Mouse (Mus musculus) limb, embryonic 14.5 days (tissue): Measurements from ENCODE around the gene Kdm8. TPM values are rescaled to one million over a fixed set of nuclear protein-coding genes. Genes with fewer than 3 reads are reported as not detected.

Experiments used
- ATAC-seq: fragments of 200-750 bp; cut with Nextera tagmentation; 2 replicates; pipeline ENCODE4 v1.8.0; 2017; ENCODE audit warnings: low read depth, moderate number of reproducible peaks, moderate TSS enrichment; ENCODE audit not compliant: low FRiP score
- DNase-seq: peaks from one replicate; pipeline ENCODE4 v3.0.0-alpha.2; 2015; ENCODE audit warnings: low spot score
- H3K27ac ChIP-seq: fragments of 300-500 bp; sonication (generic); replicated peaks from 2 replicates; pipeline ENCODE4 v1.5.1; 2014; ENCODE audit warnings: low read depth, mild to moderate bottlenecking, low read length, moderate library complexity, mixed read lengths
- H3K27me3 ChIP-seq: fragments of 300-500 bp; sonication (generic); 2 replicates; pipeline ENCODE4 v1.6.1; 2014; ENCODE audit warnings: low read length, mixed read lengths; ENCODE audit not compliant: control insufficient read depth, insufficient read depth
- H3K36me3 ChIP-seq: fragments of 300-500 bp; sonication (generic); 2 replicates; pipeline ENCODE4 v1.6.1; 2014; ENCODE audit warnings: mild to moderate bottlenecking, low read length, moderate library complexity, mixed read lengths; ENCODE audit not compliant: control insufficient read depth, insufficient read depth
- H3K4me1 ChIP-seq: fragments of 300-500 bp; sonication (generic); 2 replicates; pipeline ENCODE4 v1.6.1; 2014; ENCODE audit warnings: antibody characterized with exemption, low read length, mixed read lengths; ENCODE audit not compliant: control insufficient read depth, insufficient read depth
- H3K4me2 ChIP-seq: fragments of 300-500 bp; sonication (generic); replicated peaks from 2 replicates; pipeline ENCODE4 v1.6.1; 2014; ENCODE audit warnings: low read depth, mild to moderate bottlenecking, low read length, moderate library complexity; ENCODE audit not compliant: severe bottlenecking
- H3K4me3 ChIP-seq: fragments of 300-500 bp; sonication (generic); replicated peaks from 2 replicates; pipeline ENCODE4 v1.5.1; 2014; ENCODE audit warnings: low read length
- H3K9ac ChIP-seq: fragments of 300-500 bp; sonication (generic); 2 replicates; pipeline ENCODE4 v1.6.1; 2014; ENCODE audit warnings: mild to moderate bottlenecking, low read depth, low read length, moderate library complexity; ENCODE audit not compliant: severe bottlenecking
- H3K9me3 ChIP-seq: fragments of 300-500 bp; sonication (generic); 2 replicates; pipeline ENCODE4 v1.6.1; 2016; ENCODE audit warnings: low read length; ENCODE audit not compliant: control insufficient read depth
- POLR2A ChIP-seq: fragments of 200-500 bp; IDR thresholded peaks from 2 replicates; pipeline ENCODE4 v1.8.0; 2012; ENCODE audit warnings: inconsistent platforms, mild to moderate bottlenecking, moderate library complexity, borderline replicate concordance; ENCODE audit not compliant: insufficient read depth, insufficient read length; ENCODE audit errors: extremely low read depth
- WGBS: fragments of 180-500 bp; shearing (Covaris S2); extraction: QIAGEN DNeasy Blood & Tissue Kit; methylation state at CpG from one replicate; pipeline ENCODE4 v1.1.7; 2014; 5-methylcytosine and 5-hydroxymethylcytosine counted together
- polyA plus RNA-seq, 2 experiments: library from polyadenylated mRNA; depleted of rRNA in 1 of 2; stranded (reverse) in 1 of 2; unstranded in 1 of 2; fragments of >200 nt; fragmentation: Nextera tagmentation in 1 of 2; extraction: Ambion mirVana in 1 of 2; gene quantifications; 2 replicates each; pipeline versions ENCODE4 v1.2.1 to v1.2.3; 2012 to 2014

The Kdm8 gene
- polyA plus RNA-seq, 2 experiments, result 8.9 to 11.1 TPM

GRCm38 (mm10) chr7:125500879-125501278 lies 56.4 kb downstream of the Kdm8 start:
- no peaks in the 10 kb centered on the region for H3K36me3 ChIP-seq
- H3K9me3 ChIP-seq, result no peaks in the 10 kb centered on the region
- WGBS, result 85% methylated on average over 7 of the region's 7 CpGs
- H3K4me3 ChIP-seq, result no peak overlapping the region
- no peak overlapping the region for H3K9ac ChIP-seq
- no peaks in the 10 kb centered on the region for H3K27me3 ChIP-seq
- ATAC-seq (no peak), DNase-seq (no peak)
- no peak overlapping the region for H3K4me2 ChIP-seq
- no peak overlapping the region for H3K27ac ChIP-seq
- H3K4me1 ChIP-seq, result no peaks in the 10 kb centered on the region
- TF ChIP-seq POLR2A, result no peak

- ATAC-seq (no peak), DNase-seq (no peak)
- 82% methylated on average over 5 of the region's 5 CpGs for WGBS
- Histone ChIP-seq H3K4me3 (no peak overlapping the region), H3K9me3 (no peaks in the 10 kb centered on the region), H3K9ac (no peak overlapping the region), H3K4me1 (no peaks in the 10 kb centered on the region), H3K27me3 (no peaks in the 10 kb centered on the region), H3K4me2 (no peak overlapping the region), H3K36me3 (no peaks in the 10 kb centered on the region), H3K27ac (no peak overlapping the region)
- TF ChIP-seq POLR2A, result no peak
Measured at GRCm38 (mm10) chr7:125503374-125504092, 59.1 kb downstream of the Kdm8 start.

GRCm38 (mm10) chr7:125504618-125505017 lies 60.1 kb downstream of the Kdm8 start:
- ATAC-seq (no peak), DNase-seq (no peak)
- 86% methylated on average over 5 of the region's 5 CpGs for WGBS
- TF ChIP-seq POLR2A, result no peak
- Histone ChIP-seq H3K27ac (no peak overlapping the region), H3K4me2 (no peak overlapping the region), H3K9ac (no peak overlapping the region), H3K4me3 (no peak overlapping the region), H3K27me3 (no peaks in the 10 kb centered on the region), H3K4me1 (no peaks in the 10 kb centered on the region), H3K36me3 (no peaks in the 10 kb centered on the region), H3K9me3 (no peaks in the 10 kb centered on the region)

GRCm38 (mm10) chr7:125505568-125505967 lies 61.1 kb downstream of the Kdm8 start:
- 85% methylated on average over 10 of the region's 10 CpGs for WGBS
- no peak for DNase-seq
- Histone ChIP-seq H3K4me2 (no peak overlapping the region), H3K4me1 (no peaks in the 10 kb centered on the region), H3K36me3 (no peaks in the 10 kb centered on the region), H3K9ac (no peak overlapping the region), H3K27ac (no peak overlapping the region), H3K27me3 (no peaks in the 10 kb centered on the region), H3K4me3 (no peak overlapping the region), H3K9me3 (no peaks in the 10 kb centered on the region)
- no peak for ATAC-seq
- no peak for TF ChIP-seq POLR2A

DNA sequence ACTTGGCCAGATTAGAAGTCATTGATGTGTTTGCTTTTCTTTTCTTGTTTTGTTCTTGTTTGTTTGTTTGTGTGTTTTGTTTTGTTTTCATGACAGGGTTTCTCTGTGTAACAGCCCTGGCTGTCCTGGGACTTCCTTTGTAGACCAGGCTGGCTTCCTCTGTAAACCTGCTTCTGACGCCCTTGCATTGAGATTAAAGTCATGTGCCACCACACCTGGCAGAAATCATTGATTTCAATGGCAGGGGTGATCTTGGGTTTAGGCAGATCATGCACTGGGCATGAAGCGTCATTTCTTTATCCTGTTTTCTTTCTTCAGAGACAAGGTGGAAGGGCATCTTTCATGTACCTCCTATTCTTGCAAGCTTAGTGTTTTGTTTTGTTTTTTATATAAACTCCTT lies 62.8 kb downstream of the Kdm8 start:
- no peaks in the 10 kb centered on the region for H3K36me3 ChIP-seq
- ATAC-seq, result no peak
- H3K9me3 ChIP-seq, result no peaks in the 10 kb centered on the region
- TF ChIP-seq POLR2A, result no peak
- no peak for DNase-seq
- H3K27me3 ChIP-seq, result no peaks in the 10 kb centered on the region
- H3K9ac ChIP-seq, result no peak overlapping the region
- H3K27ac ChIP-seq, result no peak overlapping the region
- H3K4me3 ChIP-seq, result no peak overlapping the region
- WGBS, result 84% methylated on average over 2 of the region's 2 CpGs
- no peak overlapping the region for H3K4me2 ChIP-seq
- H3K4me1 ChIP-seq, result no peaks in the 10 kb centered on the region
